Mouse (Mus musculus) spleen, adult 2 months (tissue): ENCODE results near the gene Gm11937. TPM values are rescaled to one million over a fixed set of nuclear protein-coding genes. Genes with fewer than 3 reads are reported as not detected.

ENCODE experiments used
- DNase-seq, 2 experiments: peaks; one replicate each; pipeline versions ENCODE4 v3.0.0 to v3.0.0-alpha.2; 2012 to 2021; ENCODE audit warnings: low spot score in 2 of 2, low read depth in 1 of 2
- H3K27ac ChIP-seq: fragments of 200-500 bp; 2 replicates; pipeline ENCODE4 v1.5.1; 2012; ENCODE audit warnings: low read length, inconsistent platforms; ENCODE audit not compliant: insufficient read depth
- H3K27me3 ChIP-seq: fragments of 200-500 bp; 2 replicates; pipeline ENCODE4 v1.6.1; 2012; ENCODE audit warnings: mild to moderate bottlenecking, moderate library complexity, low read length, inconsistent platforms; ENCODE audit not compliant: control insufficient read depth, insufficient read depth
- H3K36me3 ChIP-seq: fragments of 200-500 bp; 2 replicates; pipeline ENCODE4 v1.6.1; 2012; ENCODE audit warnings: mild to moderate bottlenecking, low read length, inconsistent platforms; ENCODE audit not compliant: control insufficient read depth, insufficient read depth
- H3K4me1 ChIP-seq: fragments of 200-500 bp; 2 replicates; pipeline ENCODE4 v1.6.1; 2011; ENCODE audit warnings: inconsistent platforms; ENCODE audit not compliant: control insufficient read depth, insufficient read depth, insufficient read length
- H3K4me3 ChIP-seq: fragments of 200-500 bp; 2 replicates; pipeline ENCODE4 v1.5.1; 2011; ENCODE audit warnings: mild to moderate bottlenecking, inconsistent platforms; ENCODE audit not compliant: insufficient read depth, insufficient read length; ENCODE audit errors: extremely low read depth
- CTCF ChIP-seq: fragments of 200-500 bp; IDR thresholded peaks from 2 replicates; pipeline ENCODE4 v1.5.1; 2011; ENCODE audit warnings: mild to moderate bottlenecking, inconsistent platforms; ENCODE audit not compliant: insufficient read depth, insufficient read length, insufficient replicate concordance; ENCODE audit errors: extremely low read depth
- POLR2A ChIP-seq: fragments of 200-500 bp; IDR thresholded peaks from 2 replicates; pipeline ENCODE4 v1.6.1; 2011; ENCODE audit warnings: low read depth, low read length, inconsistent platforms
- WGBS: fragments of 180-500 bp; shearing (Covaris S2); methylation state at CpG from one replicate; pipeline ENCODE4 v1.1.7; 2018; 5-methylcytosine and 5-hydroxymethylcytosine counted together
- polyA plus RNA-seq: library from polyadenylated mRNA; depleted of rRNA; stranded (reverse); fragments of >200 nt; gene quantifications from 2 replicates; pipeline ENCODE4 v1.2.3, GENCODE M21; 2012

Gene Gm11937
- polyA plus RNA-seq, 1 experiment, result not detected

- H3K4me1 ChIP-seq, result no peaks in the 10 kb centered on the region
- no peak overlapping the region for H3K4me3 ChIP-seq
- TF ChIP-seq POLR2A (no peak), CTCF (no peak)
- WGBS, result 30% methylated on average over 1 of the region's 1 CpGs
- no peak for DNase-seq
- H3K27ac ChIP-seq, result no peak overlapping the region
- no peaks in the 10 kb centered on the region for H3K27me3 ChIP-seq
- H3K36me3 ChIP-seq, result no peaks in the 10 kb centered on the region
Measured at GRCm38 (mm10) chr11:99640926-99641325, 30.9 kb upstream of the Gm11937 start.

GRCm38 (mm10) chr11:99637086-99637485 is 27.1 kb upstream of the Gm11937 start:
- no peaks in the 10 kb centered on the region for H3K36me3 ChIP-seq
- 81% methylated on average over 1 of the region's 1 CpGs for WGBS
- no peak overlapping the region for H3K27ac ChIP-seq
- no peaks in the 10 kb centered on the region for H3K27me3 ChIP-seq
- H3K4me1 ChIP-seq, result no peaks in the 10 kb centered on the region
- TF ChIP-seq POLR2A, result no peak
- TF ChIP-seq CTCF, result no peak
- no peak for DNase-seq
- no peak overlapping the region for H3K4me3 ChIP-seq

DNA sequence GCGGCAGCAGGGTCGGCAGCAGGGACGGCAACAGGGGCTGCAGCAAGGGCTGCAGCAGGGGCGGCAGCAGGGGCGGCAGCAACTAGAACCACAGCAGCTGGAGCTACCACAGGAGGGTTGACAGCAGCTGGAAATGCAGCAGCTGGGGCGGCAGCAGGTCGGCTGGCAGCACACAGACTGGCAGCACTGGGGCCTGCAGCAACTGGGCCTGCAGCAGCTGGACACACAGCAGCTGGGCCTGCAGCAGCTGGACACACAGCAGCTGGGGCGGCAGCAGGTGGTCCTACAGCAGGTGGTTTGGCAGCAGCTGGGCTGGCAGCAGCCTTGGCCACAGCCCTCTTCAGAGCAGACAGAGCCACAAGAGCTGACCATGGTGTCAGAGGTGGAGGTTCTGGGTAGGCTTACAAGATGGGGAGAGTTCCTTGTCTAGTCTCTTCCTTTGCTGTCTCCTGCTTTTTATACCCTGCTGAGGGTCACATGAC is 24.7 kb upstream of the Gm11937 start, which contains the start of gene Krtap4-2:
Krtap4-2 (minus strand) TSS at position 432 of the 482 bp plus-strand sequence.
- Histone ChIP-seq H3K4me1 (no peaks in the 10 kb centered on the region), H3K27ac (no peak within 1 kb of the TSS), H3K27me3 (no peaks in the 10 kb centered on the region), H3K4me3 (no peak within 1 kb of the TSS), H3K36me3 (no peaks in the 10 kb centered on the region)
- TF ChIP-seq POLR2A, result no peak
- TF ChIP-seq CTCF, result no peak
- no peak for DNase-seq
- 57% methylated on average over 8 of the region's 8 CpGs for WGBS

DNA sequence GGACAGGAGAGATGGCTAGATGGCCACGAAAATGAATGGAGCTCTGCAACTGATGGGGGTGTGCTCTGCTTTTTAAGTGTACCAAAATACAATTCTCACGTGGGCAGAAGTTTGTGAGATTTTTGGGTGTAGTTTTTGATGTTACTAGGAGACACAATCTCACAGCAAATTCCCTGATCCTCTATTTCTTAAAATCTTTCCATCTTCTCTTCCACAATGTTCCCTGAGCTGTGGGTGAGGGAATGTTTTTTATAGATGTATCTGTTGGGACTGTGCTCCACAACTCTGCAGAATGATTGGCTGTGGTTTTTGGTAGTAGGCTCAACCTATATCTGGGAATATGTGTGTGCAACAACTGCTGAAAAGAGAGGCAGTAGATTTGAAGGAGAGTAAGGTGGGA is 23.3 kb upstream of the Gm11937 start:
- Histone ChIP-seq H3K36me3 (no peaks in the 10 kb centered on the region), H3K27ac (no peak overlapping the region), H3K4me1 (no peaks in the 10 kb centered on the region), H3K27me3 (no peaks in the 10 kb centered on the region), H3K4me3 (no peak overlapping the region)
- 59% methylated on average over 2 of the region's 2 CpGs for WGBS
- TF ChIP-seq CTCF, result no peak
- TF ChIP-seq POLR2A, result no peak
- DNase-seq, result no peak

- 76% methylated on average over 3 of the region's 3 CpGs for WGBS
- TF ChIP-seq CTCF, result no peak
- no peak for TF ChIP-seq POLR2A
- Histone ChIP-seq H3K36me3 (no peaks in the 10 kb centered on the region), H3K4me1 (no peaks in the 10 kb centered on the region), H3K4me3 (no peak overlapping the region), H3K27me3 (no peaks in the 10 kb centered on the region), H3K27ac (no peak overlapping the region)
- no peak for DNase-seq
Measured at GRCm38 (mm10) chr11:99630890-99631289, 20.9 kb upstream of the Gm11937 start.

DNA sequence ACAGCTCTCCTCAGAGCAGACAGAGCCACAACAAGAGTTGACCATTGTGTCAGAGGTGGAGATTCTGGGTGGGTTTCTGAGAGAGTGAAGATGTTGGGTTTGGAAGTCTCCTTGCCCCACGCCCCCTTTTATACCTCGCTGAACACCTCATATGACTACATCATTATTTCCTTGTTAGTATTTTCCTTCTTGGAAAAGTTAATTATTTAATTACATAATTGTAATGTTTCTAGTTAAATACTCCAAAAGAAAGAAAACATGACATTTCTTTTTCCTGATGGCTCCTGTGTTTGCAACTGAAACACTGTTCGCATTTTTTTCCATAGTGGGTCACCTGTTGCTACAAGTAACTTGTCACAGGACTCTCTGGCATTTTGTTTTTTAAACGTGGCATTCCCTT is 18.1 kb upstream of the Gm11937 start, which contains the start of gene Krtap4-1:
Krtap4-1 (minus strand) TSS at position 101 of the 400 bp plus-strand sequence.
- H3K36me3 ChIP-seq, result no peaks in the 10 kb centered on the region
- no peaks in the 10 kb centered on the region for H3K27me3 ChIP-seq
- WGBS, result 86% methylated on average over 4 of the region's 4 CpGs
- DNase-seq, result no peak
- H3K4me1 ChIP-seq, result no peaks in the 10 kb centered on the region
- no peak within 1 kb of the TSS for H3K4me3 ChIP-seq
- no peak within 1 kb of the TSS for H3K27ac ChIP-seq
- TF ChIP-seq CTCF, result no peak
- no peak for TF ChIP-seq POLR2A

- Histone ChIP-seq H3K36me3 (no peaks in the 10 kb centered on the region), H3K4me1 (no peaks in the 10 kb centered on the region), H3K4me3 (no peak within 1 kb of the TSS), H3K27ac (no peak within 1 kb of the TSS), H3K27me3 (no peaks in the 10 kb centered on the region)
- DNase-seq, result no peak
- TF ChIP-seq POLR2A (no peak), CTCF (no peak)
- 78% methylated on average over 2 of the region's 2 CpGs for WGBS
Measured at GRCm38 (mm10) chr11:99620335-99620734, 10.3 kb upstream of the Gm11937 start, which contains the start of gene Gm11562. Gene Gm11562, minus strand, starts transcription at chr11:99620435.
